Mouse (Mus musculus): ENCODE data around the gene Actr3b. TPM values are rescaled to one million over a fixed set of nuclear protein-coding genes. Genes with fewer than 3 reads are reported as not detected.
"Not testable (repeated sequence)": the region's sequence is repeated elsewhere in the genome, so short reads cannot be mapped to it uniquely, and the experiment has no call there.

Gene Actr3b
- polyA plus RNA-seq, 2 experiments = 0.22 to 0.71 TPM

DNA sequence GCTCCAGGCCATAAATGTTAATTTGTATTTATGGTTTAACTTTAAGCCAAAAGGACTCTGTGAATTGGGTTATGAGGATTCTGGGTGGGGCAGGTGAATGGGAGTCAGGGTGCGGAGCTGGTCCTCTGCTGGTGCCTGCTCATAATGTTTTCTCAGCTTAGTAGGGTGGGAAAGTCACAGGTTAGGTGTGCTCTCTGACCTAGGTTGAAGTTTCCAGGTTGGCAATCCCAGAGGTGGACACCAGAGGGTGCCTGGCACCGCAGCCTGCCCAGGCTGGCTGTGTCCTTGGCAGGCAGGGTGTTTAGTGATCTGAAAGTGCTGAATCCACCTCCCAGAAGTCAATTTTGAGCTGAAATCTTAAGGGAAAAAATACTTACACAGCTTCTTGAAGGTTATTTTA is 113.2 kb downstream of the Actr3b start:
- H3K9me3 ChIP-seq (ENCODE audit: control insufficient read depth, low read length) = no peaks in the 10 kb centered on the region
- no peak overlapping the region for H3K9ac ChIP-seq (replicated peaks)
- H3K4me1 ChIP-seq (replicated peaks; ENCODE audit: control insufficient read depth in 2 of 2, insufficient read depth in 2 of 2, low read length in 1 of 2) = no peaks in the 10 kb centered on the region
- no peak for TF ChIP-seq EP300 (IDR thresholded peaks at IDR 0.05; ENCODE audit: low read depth)
- TF ChIP-seq CTCF (IDR thresholded peaks at IDR 0.05; ENCODE audit: low read depth) = peak; percentile 33
- H3K27me3 ChIP-seq (ENCODE audit: control insufficient read depth, insufficient read depth, low read length) = no peaks in the 10 kb centered on the region
- no peaks in the 10 kb centered on the region for H3K36me3 ChIP-seq (replicated peaks; ENCODE audit: control insufficient read depth, insufficient read depth, low read depth)
- ATAC-seq (ENCODE audit: insufficient read depth) (no peak), DNase-seq (ENCODE audit: low read depth in 3 of 3, low spot score in 3 of 3) (no peak)
- WGBS (ENCODE audit: insufficient replicate concordance) = 46% methylated on average over 2 of the region's 2 CpGs
- H3K27ac ChIP-seq = no peak overlapping the region
- H3K4me2 ChIP-seq (ENCODE audit: low read depth) = no peak overlapping the region
- H3K4me3 ChIP-seq (ENCODE audit: insufficient read depth in 1 of 2, low read depth in 2 of 2, low read length in 2 of 2) = no peak overlapping the region

DNA sequence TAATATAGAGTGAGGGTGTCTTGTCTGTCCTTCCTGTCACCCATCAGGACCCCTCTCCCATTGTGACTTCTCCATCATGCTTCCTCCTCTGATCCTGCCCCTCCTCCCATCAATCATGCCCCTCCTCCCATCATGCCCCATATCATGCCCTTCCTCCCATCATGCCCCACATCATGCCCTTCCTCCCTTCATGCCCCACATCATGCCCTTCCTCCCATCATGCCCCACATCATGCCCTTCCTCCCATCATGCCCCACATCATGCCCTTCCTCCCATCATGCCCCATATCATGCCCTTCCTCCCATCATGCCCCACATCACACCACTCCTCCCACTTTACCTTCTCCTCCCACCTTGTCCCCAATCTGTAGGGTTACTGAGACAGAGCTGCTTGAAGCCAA is 116.1 kb downstream of the Actr3b start:
- H3K4me2 ChIP-seq (ENCODE audit: low read depth); DNase-seq (ENCODE audit: low read depth in 3 of 3, low spot score in 3 of 3); ATAC-seq (ENCODE audit: insufficient read depth): not testable (repeated sequence)

DNA sequence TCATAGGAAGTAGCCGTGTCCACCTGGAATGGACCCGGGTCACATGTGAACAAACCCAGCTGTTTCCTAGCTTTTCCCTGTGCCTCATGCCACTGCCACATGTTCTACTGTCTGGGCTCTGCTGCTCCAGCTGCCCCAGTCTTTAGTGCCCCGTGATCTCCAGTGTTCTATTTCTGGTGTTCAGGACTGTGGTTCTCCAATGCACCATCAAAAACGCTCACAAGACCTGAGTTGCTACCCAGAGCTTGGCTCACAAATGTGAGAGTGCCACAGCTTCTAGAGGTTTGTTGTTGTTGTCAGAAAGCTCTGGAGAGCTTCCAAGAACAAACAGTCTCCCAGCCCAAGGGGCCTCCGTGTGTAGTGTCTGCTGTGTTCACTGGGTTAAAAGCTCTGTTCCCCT is 117.5 kb downstream of the Actr3b start:
- no peak for DNase-seq (ENCODE audit: low read depth in 3 of 3, low spot score in 3 of 3)
- Histone ChIP-seq H3K9me3 (ENCODE audit: control insufficient read depth, low read length) (no peaks in the 10 kb centered on the region), H3K27ac (no peak overlapping the region), H3K4me1 (replicated peaks; ENCODE audit: control insufficient read depth in 2 of 2, insufficient read depth in 2 of 2, low read length in 1 of 2) (no peaks in the 10 kb centered on the region), H3K36me3 (replicated peaks; ENCODE audit: control insufficient read depth, insufficient read depth, low read depth) (no peaks in the 10 kb centered on the region), H3K4me3 (ENCODE audit: insufficient read depth in 1 of 2, low read depth in 2 of 2, low read length in 2 of 2) (no peak overlapping the region), H3K4me2 (ENCODE audit: low read depth) (no peak overlapping the region), H3K9ac (replicated peaks) (no peak overlapping the region), H3K27me3 (ENCODE audit: control insufficient read depth, insufficient read depth, low read length) (no peaks in the 10 kb centered on the region)
- TF ChIP-seq EP300 (IDR thresholded peaks at IDR 0.05; ENCODE audit: low read depth) = no peak
- TF ChIP-seq CTCF (IDR thresholded peaks at IDR 0.05; ENCODE audit: low read depth) = no peak
- ATAC-seq (ENCODE audit: insufficient read depth) = no peak
- WGBS (ENCODE audit: insufficient replicate concordance) = 47% methylated on average over 5 of the region's 5 CpGs

More for the DNA sequence above, 116.1 kb downstream of the Actr3b start:
- H3K27ac ChIP-seq; H3K4me3 ChIP-seq (ENCODE audit: insufficient read depth in 1 of 2, low read depth in 2 of 2, low read length in 2 of 2); H3K9ac ChIP-seq (replicated peaks); H3K9me3 ChIP-seq (ENCODE audit: control insufficient read depth, low read length); H3K36me3 ChIP-seq (replicated peaks; ENCODE audit: control insufficient read depth, insufficient read depth, low read depth); H3K27me3 ChIP-seq (ENCODE audit: control insufficient read depth, insufficient read depth, low read length); H3K4me1 ChIP-seq (replicated peaks; ENCODE audit: control insufficient read depth in 2 of 2, insufficient read depth in 2 of 2, low read length in 1 of 2): not testable (repeated sequence)

DNA sequence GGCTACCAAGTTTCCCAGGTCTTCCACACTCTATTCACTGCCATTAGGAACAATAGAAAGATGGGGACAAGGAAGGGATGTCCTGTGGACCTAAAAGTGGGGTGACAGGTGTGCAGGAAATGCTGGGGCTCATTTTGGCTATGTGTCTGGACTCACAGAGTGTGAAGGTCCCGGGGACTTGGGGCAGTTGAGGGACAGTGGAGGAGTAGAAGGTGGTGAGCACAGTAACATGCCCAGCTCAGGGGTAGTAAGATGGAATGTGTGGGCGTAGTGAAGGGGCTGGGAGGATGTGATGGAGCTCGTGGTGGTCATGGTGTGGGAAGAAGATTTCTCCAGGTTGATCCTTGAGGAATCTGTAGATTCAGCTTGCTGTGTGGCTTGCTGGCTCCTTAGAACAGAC is 118.2 kb downstream of the Actr3b start:
- Histone ChIP-seq H3K36me3 (replicated peaks; ENCODE audit: control insufficient read depth, insufficient read depth, low read depth) (no peaks in the 10 kb centered on the region), H3K4me3 (ENCODE audit: insufficient read depth in 1 of 2, low read depth in 2 of 2, low read length in 2 of 2) (no peak overlapping the region), H3K4me2 (ENCODE audit: low read depth) (no peak overlapping the region), H3K27me3 (ENCODE audit: control insufficient read depth, insufficient read depth, low read length) (no peaks in the 10 kb centered on the region), H3K4me1 (replicated peaks; ENCODE audit: control insufficient read depth in 2 of 2, insufficient read depth in 2 of 2, low read length in 1 of 2) (no peaks in the 10 kb centered on the region), H3K9ac (replicated peaks) (no peak overlapping the region), H3K9me3 (ENCODE audit: control insufficient read depth, low read length) (no peaks in the 10 kb centered on the region), H3K27ac (no peak overlapping the region)
- TF ChIP-seq EP300 (IDR thresholded peaks at IDR 0.05; ENCODE audit: low read depth) = no peak
- TF ChIP-seq CTCF (IDR thresholded peaks at IDR 0.05; ENCODE audit: low read depth) = no peak
- WGBS (ENCODE audit: insufficient replicate concordance) = 56% methylated on average over 3 of the region's 3 CpGs
- ATAC-seq (ENCODE audit: insufficient read depth) = no peak
- DNase-seq (ENCODE audit: low read depth in 3 of 3, low spot score in 3 of 3) = no peak

DNA sequence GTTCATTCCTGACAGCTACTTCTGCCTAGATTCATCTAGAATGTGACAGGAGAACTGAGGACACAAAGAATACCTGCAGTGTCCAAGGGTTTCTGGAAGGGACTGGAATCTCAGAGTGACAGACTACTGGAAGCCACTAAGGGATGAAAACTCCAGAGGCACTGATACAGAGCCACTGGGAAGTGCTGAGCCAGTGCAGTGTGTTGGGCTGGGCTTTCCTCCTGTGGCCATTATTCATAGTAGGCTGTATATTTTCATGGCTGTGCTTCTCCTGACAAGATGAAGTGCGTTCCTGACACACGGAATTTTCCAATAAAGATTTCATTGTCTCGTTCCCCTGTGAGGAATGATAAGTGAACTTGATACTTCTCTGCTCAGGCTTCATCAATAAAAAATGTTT is 126.9 kb downstream of the Actr3b start:
- DNase-seq (ENCODE audit: low read depth in 3 of 3, low spot score in 3 of 3) (no peak), ATAC-seq (ENCODE audit: insufficient read depth) (no peak)
- no peaks in the 10 kb centered on the region for H3K9me3 ChIP-seq (ENCODE audit: control insufficient read depth, low read length)
- H3K4me1 ChIP-seq (replicated peaks; ENCODE audit: control insufficient read depth in 2 of 2, insufficient read depth in 2 of 2, low read length in 1 of 2) = no peaks in the 10 kb centered on the region
- no peak overlapping the region for H3K4me2 ChIP-seq (ENCODE audit: low read depth)
- no peak overlapping the region for H3K27ac ChIP-seq
- no peaks in the 10 kb centered on the region for H3K36me3 ChIP-seq (replicated peaks; ENCODE audit: control insufficient read depth, insufficient read depth, low read depth)
- no peak for TF ChIP-seq CTCF (IDR thresholded peaks at IDR 0.05; ENCODE audit: low read depth)
- TF ChIP-seq EP300 (IDR thresholded peaks at IDR 0.05; ENCODE audit: low read depth) = no peak
- H3K4me3 ChIP-seq (ENCODE audit: insufficient read depth in 1 of 2, low read depth in 2 of 2, low read length in 2 of 2) = no peak overlapping the region
- WGBS (ENCODE audit: insufficient replicate concordance) = 74% methylated on average over 3 of the region's 3 CpGs
- no peak overlapping the region for H3K9ac ChIP-seq (replicated peaks)
- no peaks in the 10 kb centered on the region for H3K27me3 ChIP-seq (ENCODE audit: control insufficient read depth, insufficient read depth, low read length)
